Mouse (Mus musculus) MN1 (cell line): ENCODE results near the gene Mdn1.

ENCODE experiments used
- DNase-seq: peaks from one replicate; pipeline ENCODE4 v3.0.0-alpha.2; 2016; ENCODE audit warnings: low spot score

The Mdn1 gene

GRCm38 (mm10) chr4:32787110-32787509 lies 130.2 kb downstream of the Mdn1 start:
- DNase-seq: no peak

GRCm38 (mm10) chr4:32789020-32789419 lies 132.1 kb downstream of the Mdn1 start:
- DNase-seq: no peak

- DNase-seq: no peak
Observed at GRCm38 (mm10) chr4:32798976-32799375, 142.1 kb downstream of the Mdn1 start.

GRCm38 (mm10) chr4:32799966-32800576 lies 143.2 kb downstream of the Mdn1 start, which contains the start of gene Lyrm2:
TSS of gene Lyrm2 (plus strand) at chr4:32800253.
- peak; percentile 79 for DNase-seq

GRCm38 (mm10) chr4:32800577-32801170 lies 143.8 kb downstream of the Mdn1 start:
- peak; percentile 14 for DNase-seq

GRCm38 (mm10) chr4:32817478-32817877 lies 160.6 kb downstream of the Mdn1 start:
- no peak for DNase-seq

- no peak for DNase-seq
Observed at GRCm38 (mm10) chr4:32820676-32821075, 163.8 kb downstream of the Mdn1 start.

- DNase-seq: no peak
Observed at GRCm38 (mm10) chr4:32824254-32824653, 167.3 kb downstream of the Mdn1 start.
